Mouse (Mus musculus): ENCODE measurements around the gene Serpinb6a.

The Serpinb6a gene

DNA sequence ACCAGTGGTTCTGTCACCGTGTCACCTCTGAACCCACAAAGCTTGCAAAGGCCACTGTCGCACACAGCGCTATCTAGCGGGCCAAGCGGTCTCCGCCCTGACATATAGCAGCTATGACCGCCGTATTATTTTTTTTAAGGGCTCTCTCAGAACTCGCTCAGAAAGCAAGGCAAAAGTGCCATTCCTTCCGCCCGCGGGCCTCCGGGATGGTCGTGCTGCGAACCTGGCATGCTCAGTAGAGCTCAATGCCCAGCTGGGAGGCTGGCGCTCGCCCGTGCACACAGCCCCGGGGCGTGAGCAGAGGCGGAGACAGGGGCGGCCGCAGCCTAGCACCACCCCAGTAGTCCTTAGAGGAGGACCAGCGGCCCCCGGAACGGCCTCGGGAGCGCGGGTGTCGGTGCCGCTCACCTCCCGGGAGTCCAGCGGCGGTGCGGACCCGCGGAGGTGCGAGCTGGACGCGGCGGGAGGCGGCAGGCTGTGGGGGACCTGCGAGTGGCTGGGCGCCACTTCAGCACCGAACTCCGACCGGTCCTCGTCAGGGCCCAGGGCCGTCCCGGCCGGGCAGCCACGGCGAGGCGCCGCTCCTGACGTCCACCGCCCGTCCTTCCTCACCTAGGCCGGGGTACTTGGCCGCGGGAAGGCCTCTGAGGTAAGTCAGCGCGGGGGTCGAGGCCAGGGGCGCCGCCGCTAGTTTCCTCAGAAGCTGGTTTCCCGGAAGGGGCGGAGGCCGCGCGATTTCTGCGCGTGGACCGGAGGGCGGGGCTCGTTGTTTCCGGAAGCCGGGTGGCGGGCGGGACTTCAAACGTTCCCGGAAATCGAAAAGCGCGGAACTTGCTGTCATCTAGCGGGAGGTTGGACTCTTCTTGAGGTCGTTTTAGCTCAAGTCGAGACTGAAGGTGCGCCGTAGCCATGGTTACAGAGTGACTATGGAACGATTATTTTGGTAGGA lies at the start of gene Serpinb6a, which contains the start of gene Ripk1:
Serpinb6a (minus strand) TSS at position 737 of the 949 bp plus-strand sequence.
Ripk1 (plus strand) TSS at position 306 of the 949 bp plus-strand sequence.
- peak; percentile 91 to 93 for DNase-seq (ENCODE audit: low spot score in 2 of 2)

DNA sequence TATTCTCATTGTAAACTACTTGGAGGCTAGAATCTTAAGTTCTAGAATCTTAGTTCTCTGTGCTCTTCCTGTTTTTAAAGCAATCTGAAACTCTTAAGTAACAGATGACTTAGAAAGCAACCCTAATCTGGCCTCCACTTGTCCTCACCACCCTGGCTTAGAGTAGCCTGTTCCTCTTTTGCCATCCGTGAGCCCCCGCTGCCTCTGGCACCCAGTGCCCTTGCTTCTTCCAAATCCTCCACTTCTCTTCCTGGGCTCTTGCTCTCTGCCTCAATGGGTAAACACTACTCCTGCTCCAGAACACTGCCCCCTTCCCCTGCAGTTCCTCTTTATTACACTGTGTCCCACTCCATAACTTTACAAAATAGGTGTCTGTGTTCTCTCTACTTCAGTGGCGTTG lies 49.1 kb upstream of the Serpinb6a start:
- peak; percentile 21 to 44 for DNase-seq (ENCODE audit: low spot score in 2 of 2)

DNA sequence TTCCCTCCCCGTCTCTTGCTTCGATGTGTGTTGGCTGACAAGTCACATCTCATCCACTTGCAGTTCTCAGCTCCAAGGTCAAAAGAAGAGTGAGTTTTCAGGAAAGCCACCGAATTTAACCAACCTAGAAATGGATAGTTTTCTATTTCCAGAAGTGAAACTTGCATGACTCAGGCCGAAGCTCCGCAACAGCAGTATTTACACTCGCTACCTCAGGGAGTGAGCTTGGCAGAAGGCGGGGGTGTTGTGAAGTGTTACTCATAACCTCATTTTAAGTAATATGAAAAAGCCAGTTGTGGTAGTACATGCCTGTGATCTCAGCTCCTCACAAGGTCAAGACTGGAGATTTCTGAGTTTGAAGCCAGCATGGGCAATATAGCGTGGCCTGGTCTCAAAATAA lies 47.9 kb upstream of the Serpinb6a start:
- DNase-seq (ENCODE audit: low spot score in 2 of 2) = peak in 1 of 2 experiments; percentile 14

DNA sequence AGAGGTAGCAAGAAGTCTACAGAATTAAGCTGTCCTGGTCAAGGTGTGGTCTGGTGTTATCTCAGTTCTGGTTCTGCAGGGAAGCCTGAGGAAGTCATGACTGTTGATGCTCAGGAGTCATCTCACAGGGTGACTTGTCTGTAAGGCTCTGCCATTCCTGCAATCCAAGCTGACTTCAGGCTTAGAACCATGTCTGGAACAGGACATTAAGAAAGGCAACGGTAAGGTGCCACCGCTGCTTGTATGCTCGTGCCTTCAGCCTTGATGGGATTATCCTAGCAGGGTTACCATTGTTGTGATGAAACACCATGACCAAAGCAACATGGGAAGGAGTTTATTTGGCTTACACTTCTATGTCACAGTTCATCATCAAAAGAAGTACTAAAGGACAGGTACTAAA lies 44.9 kb upstream of the Serpinb6a start:
- no peak for DNase-seq (ENCODE audit: low spot score in 2 of 2)

DNA sequence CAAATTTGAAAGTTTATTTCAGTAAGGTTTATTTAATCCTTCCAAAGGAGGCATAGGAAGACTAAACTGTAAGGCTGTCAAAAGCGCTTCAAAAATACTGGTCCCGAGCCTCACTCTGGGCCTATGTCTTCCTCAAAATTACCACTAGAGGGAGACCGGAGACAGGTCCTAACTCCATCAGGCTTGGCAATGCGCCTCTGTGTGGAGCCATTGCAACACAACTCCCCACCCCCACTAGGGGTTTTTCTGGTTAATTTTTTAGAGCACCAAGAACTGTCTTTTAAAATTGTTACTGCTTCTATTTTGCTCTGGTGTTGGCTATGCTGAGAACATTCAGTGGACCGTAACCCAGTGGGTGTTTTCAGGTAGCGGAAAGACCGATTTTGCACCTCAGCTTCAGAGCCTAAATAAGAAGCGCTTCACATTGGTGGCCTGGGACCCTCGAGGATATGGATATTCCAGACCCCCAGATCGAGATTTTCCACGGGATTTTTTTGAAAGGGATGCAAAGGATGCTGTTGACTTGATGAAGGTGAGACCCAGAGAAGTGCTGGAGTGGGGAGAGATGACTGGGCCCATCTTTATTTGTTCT lies 43.9 kb upstream of the Serpinb6a start:
- peak; percentile 67 to 71 for DNase-seq (ENCODE audit: low spot score in 2 of 2)

DNA sequence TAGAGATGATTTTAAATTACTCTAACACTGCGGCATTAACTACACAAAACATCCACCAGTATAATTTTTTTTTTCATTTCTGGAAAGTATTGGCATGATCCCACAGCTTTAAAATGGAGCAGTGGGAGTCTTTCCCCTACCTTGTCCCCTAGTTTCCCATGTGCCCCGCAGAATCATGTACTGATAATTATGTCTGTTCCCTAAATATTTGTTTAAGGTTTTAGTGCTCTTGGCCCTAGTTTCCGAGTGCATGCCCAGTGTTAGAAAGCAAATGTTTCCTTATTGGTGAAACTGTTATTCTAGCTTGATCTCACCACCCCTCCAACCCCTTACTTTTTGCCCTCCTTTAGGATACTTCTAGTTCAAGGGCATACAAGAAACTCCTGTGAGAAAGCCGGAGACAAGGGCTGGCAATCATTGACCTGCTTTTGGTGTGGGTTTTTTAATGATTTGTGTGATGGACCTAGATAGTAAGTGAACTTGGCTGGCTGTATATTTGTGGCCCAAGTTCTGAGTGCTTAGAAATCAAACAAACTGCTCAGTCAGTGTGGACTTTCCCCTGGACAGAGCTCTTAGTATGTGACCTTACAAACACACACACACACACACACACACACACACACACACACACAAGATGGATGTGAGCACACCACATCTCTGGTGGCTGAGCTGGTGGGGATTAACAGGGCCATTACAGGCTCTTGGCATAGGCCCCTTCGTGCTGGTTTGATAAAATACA lies 43.1 kb upstream of the Serpinb6a start:
- no peak for DNase-seq (ENCODE audit: low spot score in 2 of 2)

DNA sequence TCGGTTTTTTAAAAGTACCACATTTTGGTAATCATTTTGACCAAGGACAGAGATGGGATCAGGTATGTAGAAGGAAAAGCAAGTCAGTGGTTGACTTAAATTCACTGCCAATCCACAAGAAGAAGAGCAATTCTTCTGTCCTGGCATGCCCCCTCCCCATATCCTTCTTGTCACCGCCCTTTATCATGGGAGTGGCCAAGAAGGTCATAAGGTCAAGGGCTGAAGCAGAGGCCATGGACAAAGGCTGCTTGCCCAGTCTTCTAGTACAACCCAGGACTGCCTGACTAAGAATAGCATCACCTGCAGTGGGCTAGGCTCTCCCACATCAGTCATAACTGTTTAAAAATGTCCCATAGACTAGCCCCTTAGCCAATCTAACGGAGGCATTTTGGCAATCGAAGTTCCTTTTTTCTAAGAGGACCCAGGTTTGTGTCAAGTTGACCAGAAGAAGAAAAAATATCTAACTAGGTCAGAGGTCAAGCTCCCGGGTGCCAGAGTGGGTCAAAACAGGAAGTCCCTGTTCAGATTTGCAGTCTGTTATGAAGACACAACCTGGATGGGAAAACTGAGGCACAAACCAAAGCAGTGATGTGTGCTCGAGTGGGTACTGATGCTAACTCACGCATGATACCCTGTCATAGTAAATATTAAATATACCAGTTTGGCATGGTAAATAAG lies 41.3 kb upstream of the Serpinb6a start:
- DNase-seq (ENCODE audit: low spot score in 2 of 2) = no peak

DNA sequence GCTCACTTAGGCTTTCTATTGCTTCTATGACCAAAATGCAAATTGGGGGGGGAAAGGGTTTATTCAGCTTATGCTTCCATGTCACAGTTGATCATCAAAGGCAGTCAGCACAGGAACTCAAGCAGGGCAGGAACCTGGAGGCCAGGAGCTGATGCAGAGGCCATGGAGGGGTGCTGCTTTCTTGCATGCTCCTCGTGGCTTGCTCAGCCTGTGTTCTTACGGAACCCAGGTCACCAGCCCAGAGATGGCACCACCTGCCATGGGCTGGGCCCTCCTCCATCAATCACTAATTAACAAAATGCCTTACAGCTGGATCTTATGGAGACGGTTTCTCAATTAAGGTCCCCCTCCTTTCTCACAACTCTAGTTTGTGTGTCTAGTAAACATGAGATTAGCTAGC lies 37.5 kb upstream of the Serpinb6a start:
- DNase-seq (ENCODE audit: low spot score in 2 of 2) = no peak

DNA sequence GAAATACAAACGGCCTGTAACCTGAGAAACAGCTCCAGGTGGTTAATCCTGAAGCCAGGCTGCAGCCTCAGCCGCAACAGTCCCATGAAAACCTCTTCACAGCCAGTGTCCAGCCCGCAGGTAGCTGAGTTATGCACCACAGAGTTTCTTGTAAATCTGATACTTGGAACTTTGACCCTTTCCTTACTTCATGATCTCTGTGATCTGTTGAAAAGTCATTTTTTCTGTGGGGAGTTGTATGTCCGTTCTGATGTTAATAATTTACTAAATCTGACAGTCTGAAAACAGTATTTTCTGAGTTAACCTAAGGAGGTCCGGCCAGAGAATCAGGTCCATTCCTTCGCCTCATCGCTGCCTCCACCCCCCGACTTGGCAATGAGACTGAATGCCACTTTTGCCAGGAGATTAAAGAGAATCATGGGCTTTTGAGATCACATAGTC lies 36.3 kb upstream of the Serpinb6a start:
- DNase-seq (ENCODE audit: low spot score in 2 of 2) = no peak

DNA sequence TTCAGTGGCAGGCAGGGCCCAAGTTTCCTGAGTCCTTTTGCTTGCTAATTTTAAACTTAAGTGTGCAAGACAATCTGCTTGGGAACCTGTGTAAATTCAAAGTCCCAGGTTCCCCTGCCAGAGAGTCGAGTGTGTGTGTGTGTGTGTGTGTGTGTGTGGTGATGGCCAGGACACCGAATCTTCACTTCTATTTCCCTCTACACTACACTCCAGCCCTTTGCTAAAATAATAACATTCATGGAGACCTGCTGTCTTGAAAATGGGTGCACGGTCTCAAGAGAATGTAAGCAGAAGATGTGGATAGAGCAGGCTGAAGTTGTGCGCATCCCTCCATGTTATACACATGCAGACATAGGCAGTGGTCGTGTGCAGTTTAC lies 35.5 kb upstream of the Serpinb6a start:
- DNase-seq (ENCODE audit: low spot score in 2 of 2) = no peak

DNA sequence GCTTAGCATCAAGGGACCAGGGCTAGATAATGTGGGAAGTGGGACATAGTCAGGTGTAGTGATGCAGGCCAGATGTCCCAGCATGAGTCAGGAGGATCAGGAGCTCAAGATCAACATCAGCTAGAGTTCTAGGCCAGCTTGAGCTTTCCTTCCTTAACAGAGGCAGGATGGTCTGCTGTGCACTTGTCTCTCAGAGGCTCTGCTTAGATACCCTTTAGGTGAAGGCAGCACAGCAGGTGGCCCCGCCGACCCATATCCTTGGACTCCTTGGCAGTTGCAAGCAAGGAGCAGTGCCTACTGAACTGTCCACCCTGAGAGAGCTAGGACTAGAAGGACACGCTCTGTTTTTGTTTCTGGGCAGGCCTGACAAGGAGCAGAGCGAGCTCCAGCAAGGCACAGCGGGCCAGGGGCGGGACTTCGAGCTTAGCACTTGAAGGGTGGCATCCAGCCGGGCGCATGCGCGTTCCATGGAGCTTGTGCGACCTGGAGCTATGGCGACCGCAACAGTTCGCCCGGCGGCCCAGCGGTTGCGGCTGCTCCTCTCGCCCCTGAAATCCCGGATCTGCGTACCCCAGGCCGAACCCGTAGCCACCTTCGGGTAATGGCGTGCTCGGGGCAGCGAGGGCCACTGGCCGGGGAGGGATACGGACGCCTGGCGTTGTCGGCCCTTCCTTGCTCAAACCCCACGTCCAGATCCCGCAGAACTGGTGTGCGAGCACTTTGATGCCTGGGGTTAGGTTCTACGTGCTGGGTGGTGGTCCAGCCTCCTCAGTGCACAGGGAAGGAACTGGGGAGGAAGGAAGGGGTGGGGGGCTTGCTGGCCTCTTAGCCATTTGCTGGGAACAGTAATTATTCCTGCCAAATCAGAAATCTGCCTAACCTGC lies 34.8 kb upstream of the Serpinb6a start, which contains the start of gene Bphl:
Bphl (plus strand) TSS at position 426 of the 884 bp plus-strand sequence.
- peak; percentile 87 to 89 for DNase-seq (ENCODE audit: low spot score in 2 of 2)

DNA sequence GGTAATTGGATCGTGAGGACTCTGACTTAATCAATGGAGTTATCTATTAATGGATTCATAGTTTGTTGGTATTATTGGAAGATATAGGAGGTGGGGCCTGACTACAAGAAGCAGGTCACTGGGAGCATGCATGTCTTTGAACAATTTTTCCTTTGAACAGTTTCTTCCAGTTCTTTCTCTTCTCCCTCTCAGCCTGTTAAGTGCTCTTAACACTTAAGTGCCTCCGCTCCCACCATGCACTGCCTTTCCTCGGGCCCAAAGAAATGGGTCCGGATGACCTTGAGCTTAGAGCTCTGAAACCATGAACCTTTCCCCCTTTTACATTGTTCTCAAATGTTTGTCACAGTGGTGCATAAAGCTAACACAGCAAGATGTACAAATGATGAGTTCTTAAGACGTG lies 34.1 kb upstream of the Serpinb6a start:
- DNase-seq (ENCODE audit: low spot score in 2 of 2) = no peak

DNA sequence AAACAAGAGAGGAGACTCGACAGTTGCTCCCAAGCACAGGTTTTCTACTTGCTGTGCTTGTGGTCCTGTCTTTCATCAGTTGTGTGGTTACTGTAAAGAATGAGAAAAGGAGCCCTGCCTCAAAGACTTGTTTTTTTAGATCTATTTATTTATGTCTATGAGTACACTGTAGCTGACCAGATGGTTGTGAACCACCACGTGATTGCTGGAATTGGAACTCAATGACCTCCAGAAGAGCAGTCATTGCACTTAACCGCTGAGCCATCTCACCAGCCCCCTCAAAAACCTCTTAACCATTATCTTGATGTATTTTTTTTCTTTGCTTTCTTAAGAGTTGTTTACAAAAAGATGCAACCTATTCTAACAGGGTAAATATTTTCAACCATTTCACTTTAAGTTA lies 32.8 kb upstream of the Serpinb6a start:
- DNase-seq (ENCODE audit: low spot score in 2 of 2) = no peak

DNA sequence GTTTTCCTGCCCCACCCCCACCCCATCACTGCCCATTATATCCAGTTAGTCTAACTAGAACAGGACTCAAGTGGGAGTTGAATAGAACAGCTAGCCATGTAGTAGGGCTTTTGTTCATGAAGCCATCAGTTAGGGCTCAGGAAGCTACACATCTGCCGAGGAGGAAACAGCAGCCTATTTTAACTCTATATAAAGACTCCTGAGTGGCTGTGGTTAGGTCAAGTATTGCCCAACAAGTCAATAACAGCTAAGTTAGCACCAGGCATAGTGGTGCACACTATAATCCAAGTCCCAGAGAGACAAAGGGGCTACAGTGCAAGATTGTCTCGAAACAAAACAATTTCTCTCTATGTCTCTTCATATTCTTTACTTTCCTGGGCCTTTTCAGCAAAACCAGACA lies 29.4 kb upstream of the Serpinb6a start:
- no peak for DNase-seq (ENCODE audit: low spot score in 2 of 2)

DNA sequence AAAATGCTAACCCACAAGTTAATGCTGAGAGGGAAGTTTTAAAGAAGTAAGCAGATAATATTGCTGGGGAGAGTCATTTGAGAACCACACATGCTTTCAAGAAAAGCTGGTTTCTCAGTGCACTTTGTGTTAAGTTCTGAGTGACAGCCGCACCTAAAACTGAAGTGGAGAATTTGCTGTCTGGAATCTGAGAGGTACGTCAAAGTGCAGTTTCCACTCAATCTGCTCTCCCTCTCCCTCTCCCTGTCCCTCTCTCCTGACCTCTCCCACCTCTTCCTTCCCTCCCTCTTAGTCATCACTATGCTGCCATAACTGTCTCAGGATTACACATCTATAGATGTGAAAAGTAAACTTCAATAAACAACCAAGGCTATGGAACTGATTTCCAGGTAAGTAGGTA lies 19.4 kb upstream of the Serpinb6a start:
- DNase-seq (ENCODE audit: low spot score in 2 of 2) = no peak

DNA sequence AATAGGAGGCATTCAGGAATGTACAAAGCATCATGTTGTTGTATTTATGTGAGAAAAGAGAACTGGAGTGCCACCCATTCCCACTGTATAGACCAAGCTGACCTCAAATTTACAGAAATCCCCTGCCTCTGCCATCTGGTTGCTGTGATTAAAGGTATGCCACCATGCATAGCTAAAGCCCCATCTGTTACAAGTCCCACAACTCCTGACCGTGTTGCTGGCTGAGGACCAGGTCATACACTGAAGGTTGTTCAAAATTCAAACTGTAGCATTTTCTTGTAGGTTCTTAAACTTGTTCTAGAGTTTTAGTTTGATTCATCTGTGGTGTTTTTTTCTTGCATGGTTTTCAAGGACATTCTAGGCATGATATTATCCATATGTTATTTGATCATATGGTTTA lies 15.9 kb upstream of the Serpinb6a start:
- DNase-seq (ENCODE audit: low spot score in 2 of 2) = no peak

DNA sequence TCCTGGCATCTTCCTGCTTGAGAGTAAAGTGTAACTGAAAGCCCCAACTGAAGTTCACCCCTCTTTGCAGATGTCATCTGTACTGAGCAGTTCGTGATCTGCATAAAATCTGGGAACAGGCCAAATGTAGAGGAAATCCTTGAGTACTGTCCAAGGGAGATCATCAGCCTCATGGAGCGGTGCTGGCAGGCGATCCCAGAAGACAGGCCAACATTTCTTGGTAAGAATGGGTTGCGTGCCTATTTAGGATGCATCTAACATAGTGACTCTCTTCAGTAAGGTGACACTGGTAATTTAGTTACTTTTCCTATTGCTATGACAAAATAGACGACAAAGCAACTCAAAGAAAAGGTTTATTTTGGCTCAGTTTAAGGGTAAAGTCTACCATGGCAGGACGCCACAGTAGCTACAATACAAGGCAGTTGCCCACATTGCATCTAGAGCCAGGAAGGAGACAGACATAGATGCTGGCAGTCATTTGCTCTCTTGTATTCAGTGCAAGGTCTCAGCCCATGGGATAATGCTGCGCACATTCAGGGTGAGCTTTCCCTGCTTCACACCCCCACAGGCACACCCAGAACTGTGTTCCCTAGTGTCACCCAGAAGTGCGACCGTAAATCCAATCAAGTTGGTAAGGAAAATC lies 14.5 kb upstream of the Serpinb6a start:
- no peak for DNase-seq (ENCODE audit: low spot score in 2 of 2)

DNA sequence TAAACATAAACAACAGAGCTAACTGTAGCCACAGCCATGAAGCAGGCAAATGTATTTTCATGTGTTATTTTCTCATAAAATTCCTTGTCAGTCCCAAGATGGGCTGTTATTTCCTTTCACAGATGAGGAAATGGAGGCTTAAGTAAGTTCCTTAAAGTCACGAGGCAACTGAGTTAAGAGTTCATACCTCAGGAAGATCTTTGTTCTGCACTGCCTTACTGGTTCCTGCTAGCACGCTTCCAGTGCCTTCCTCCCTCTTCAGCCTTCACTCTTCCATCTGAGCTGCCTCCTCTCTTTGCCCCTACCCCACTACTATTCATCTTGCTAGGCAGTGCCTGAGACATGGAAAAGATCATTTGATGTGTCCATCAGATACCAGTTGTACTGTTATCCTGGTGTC lies 4.6 kb upstream of the Serpinb6a start:
- DNase-seq (ENCODE audit: low spot score in 2 of 2) = no peak

DNA sequence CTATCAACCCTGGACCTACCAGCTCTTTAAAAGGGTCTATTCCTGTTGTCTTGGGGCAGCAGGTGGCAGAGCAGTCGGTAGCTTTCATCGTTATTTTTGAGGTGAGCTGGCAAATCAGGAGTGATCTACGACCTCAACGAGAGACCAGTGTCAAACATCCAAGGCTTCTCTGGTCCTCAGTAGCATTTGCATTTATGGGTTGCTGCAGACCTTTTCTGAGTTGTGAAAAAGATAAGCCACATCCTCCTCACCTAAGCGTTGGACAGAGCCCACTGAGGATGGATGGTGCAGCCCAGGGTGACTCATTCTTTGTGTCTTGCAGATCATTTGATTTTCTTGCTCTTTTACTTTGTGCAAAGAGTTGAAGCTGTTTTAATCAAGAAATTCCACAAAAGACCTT lies 464 bp upstream of the Serpinb6a start:
- DNase-seq (ENCODE audit: low spot score in 2 of 2) = peak in 1 of 2 experiments; percentile 17

DNA sequence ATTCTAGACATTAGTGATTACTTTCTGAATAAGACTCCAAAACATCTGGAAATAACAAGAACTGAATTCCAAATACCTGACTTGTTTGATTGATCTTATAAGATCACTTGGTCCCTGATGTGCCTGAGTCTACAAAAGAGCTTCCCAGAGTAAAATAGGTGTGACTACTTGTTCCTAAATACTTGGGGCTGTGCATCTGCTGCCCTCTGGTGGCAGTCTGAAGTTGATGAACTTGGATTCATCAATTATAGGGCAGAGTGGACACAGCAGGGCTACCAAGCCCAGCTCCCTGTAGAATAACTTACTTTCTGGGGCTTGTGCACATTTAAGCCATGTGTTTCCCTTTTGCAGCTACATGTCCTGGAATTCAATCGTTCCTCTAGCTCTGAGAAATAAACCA lies 7.4 kb downstream of the Serpinb6a start:
- DNase-seq (ENCODE audit: low spot score in 2 of 2) = peak; percentile 43 to 63
